Mouse (Mus musculus) neural tube, embryonic 11.5 days (tissue): ENCODE results near the gene Ccdc57. TPM values are rescaled to one million over a fixed set of nuclear protein-coding genes. Genes with fewer than 3 reads are reported as not detected.

Experiments used
- ATAC-seq: fragments of 200-750 bp; cut with Nextera tagmentation; 2 replicates; pipeline ENCODE4 v1.8.0; 2017; ENCODE audit warnings: moderate number of reproducible peaks, mild to moderate bottlenecking, moderate TSS enrichment, moderate library complexity; ENCODE audit not compliant: insufficient read depth, low FRiP score, low TSS enrichment
- DNase-seq: peaks from one replicate; pipeline ENCODE4 v3.0.0-alpha.2; 2015; ENCODE audit warnings: low spot score
- H3K27ac ChIP-seq: fragments of 300-500 bp; sonication (generic); 2 replicates; pipeline ENCODE4 v1.5.1; 2014; ENCODE audit warnings: low read depth, mild to moderate bottlenecking, low read length
- H3K27me3 ChIP-seq: fragments of 300-500 bp; sonication (generic); 2 replicates; pipeline ENCODE4 v1.6.1; 2014; ENCODE audit warnings: mild to moderate bottlenecking, low read length, mixed read lengths; ENCODE audit not compliant: control insufficient read depth, insufficient read depth
- H3K36me3 ChIP-seq: fragments of 300-500 bp; sonication (generic); 2 replicates; pipeline ENCODE4 v1.6.1; 2014; ENCODE audit warnings: mild to moderate bottlenecking, low read length, moderate library complexity, mixed read lengths; ENCODE audit not compliant: control insufficient read depth, insufficient read depth
- H3K4me1 ChIP-seq: fragments of 300-500 bp; sonication (generic); 2 replicates; pipeline ENCODE4 v1.6.1; 2014; ENCODE audit warnings: low read length, mixed read lengths; ENCODE audit not compliant: control insufficient read depth, insufficient read depth
- H3K4me2 ChIP-seq: fragments of 300-500 bp; sonication (generic); 2 replicates; pipeline ENCODE4 v1.6.1; 2014; ENCODE audit warnings: low read depth, mild to moderate bottlenecking, moderate library complexity
- H3K4me3 ChIP-seq: fragments of 300-500 bp; sonication (generic); 2 replicates; pipeline ENCODE4 v1.5.1; 2014; ENCODE audit warnings: low read depth, low read length
- H3K9ac ChIP-seq: fragments of 300-500 bp; sonication (generic); 2 replicates; pipeline ENCODE4 v1.6.1; 2014; ENCODE audit warnings: mild to moderate bottlenecking, low read length
- H3K9me3 ChIP-seq: fragments of 300-500 bp; sonication (generic); 2 replicates; pipeline ENCODE4 v1.6.1; 2016; ENCODE audit warnings: low read length; ENCODE audit not compliant: control insufficient read depth
- WGBS: fragments of 180-500 bp; shearing (Covaris S2); extraction: QIAGEN DNeasy Blood & Tissue Kit; methylation state at CpG from one replicate; pipeline ENCODE4 v1.1.7; 2014; 5-methylcytosine and 5-hydroxymethylcytosine counted together
- polyA plus RNA-seq: library from polyadenylated mRNA; unstranded; fragments of >200 nt; fragmentation: Nextera tagmentation; extraction: Ambion mirVana; gene quantifications from 2 replicates; pipeline ENCODE4 v1.2.1, GENCODE M21; 2014

Gene Ccdc57
- polyA plus RNA-seq, 1 experiment from 2014 or later, result 4.6 TPM

DNA sequence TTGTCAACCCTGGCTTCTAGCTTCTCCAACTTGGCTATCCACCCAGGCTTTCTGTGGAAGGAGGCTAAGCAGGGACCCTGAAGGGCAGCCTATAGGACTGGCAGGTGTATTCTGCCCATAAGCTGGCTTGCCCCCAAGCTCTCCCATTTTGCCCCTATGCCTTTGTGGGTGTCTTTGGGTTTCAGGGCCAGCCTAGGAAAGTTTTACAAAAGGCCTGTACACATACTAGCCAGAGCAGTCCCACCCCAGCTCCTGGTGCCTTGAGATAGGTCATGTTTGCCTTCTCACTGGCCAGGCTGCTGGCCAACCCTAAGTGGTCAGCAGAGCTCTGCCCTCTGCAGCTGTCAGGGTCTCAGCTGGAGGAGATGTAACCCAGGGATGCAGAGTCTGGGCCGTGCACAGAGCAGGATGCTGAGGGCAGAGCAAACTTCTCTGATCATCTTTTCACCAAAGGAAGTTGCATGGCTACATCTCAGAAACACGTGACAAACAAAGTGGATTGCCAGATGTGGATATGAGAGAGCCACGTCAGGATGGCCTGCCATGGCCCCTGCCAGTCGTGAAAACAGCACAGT is 107.3 kb downstream of the Ccdc57 start:
- Histone ChIP-seq H3K4me1 (peaks cover 28% of the 10 kb centered on the region), H3K4me2 (peak overlapping the region; percentile 95), H3K4me3 (peak overlapping the region; percentile 91), H3K36me3 (peaks cover 10% of the 10 kb centered on the region), H3K27me3 (no peaks in the 10 kb centered on the region), H3K9me3 (no peaks in the 10 kb centered on the region), H3K27ac (peak overlapping the region; percentile 98), H3K9ac (peak overlapping the region; percentile 92)
- ATAC-seq (no peak; the same call in 1 of the 2 replicates), DNase-seq (peak; percentile 32)
- WGBS, result 28% methylated on average over 4 of the region's 4 CpGs

DNA sequence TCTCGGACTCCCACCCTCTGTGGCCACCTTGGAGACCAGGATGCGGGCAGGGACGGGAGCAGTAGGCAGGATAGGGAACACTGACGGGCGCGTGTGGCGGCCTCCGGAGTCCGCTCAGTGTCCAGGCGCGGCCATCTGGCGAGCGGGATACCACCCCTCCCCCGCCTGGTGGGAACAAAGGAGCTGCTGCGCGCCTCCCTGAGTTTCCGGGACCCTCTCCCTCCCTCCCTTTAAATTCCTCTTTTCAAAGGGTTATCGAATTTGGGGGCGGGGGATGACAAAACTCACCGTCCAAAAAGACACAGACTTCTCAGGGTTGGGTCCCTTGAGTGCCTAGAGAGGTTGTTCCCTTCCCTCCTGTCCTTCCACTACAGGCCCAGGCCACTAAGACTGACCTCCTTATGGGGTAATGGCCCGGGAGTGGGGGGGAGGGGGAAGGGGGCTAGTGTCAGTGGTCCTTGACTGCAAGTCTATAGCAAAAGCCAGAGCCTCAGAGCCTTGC is 107.8 kb downstream of the Ccdc57 start:
- peak overlapping the region; percentile 91 for H3K4me3 ChIP-seq
- peak overlapping the region; percentile 95 for H3K4me2 ChIP-seq
- peaks cover 28% of the 10 kb centered on the region for H3K4me1 ChIP-seq
- H3K27me3 ChIP-seq, result no peaks in the 10 kb centered on the region
- no peak for DNase-seq
- no peaks in the 10 kb centered on the region for H3K9me3 ChIP-seq
- peak overlapping the region; percentile 92 for H3K9ac ChIP-seq
- peaks cover 14% of the 10 kb centered on the region for H3K36me3 ChIP-seq
- peak overlapping the region; percentile 98 for H3K27ac ChIP-seq
- 0% methylated on average over 21 of the region's 21 CpGs for WGBS
- peak; percentile 39 for ATAC-seq

DNA sequence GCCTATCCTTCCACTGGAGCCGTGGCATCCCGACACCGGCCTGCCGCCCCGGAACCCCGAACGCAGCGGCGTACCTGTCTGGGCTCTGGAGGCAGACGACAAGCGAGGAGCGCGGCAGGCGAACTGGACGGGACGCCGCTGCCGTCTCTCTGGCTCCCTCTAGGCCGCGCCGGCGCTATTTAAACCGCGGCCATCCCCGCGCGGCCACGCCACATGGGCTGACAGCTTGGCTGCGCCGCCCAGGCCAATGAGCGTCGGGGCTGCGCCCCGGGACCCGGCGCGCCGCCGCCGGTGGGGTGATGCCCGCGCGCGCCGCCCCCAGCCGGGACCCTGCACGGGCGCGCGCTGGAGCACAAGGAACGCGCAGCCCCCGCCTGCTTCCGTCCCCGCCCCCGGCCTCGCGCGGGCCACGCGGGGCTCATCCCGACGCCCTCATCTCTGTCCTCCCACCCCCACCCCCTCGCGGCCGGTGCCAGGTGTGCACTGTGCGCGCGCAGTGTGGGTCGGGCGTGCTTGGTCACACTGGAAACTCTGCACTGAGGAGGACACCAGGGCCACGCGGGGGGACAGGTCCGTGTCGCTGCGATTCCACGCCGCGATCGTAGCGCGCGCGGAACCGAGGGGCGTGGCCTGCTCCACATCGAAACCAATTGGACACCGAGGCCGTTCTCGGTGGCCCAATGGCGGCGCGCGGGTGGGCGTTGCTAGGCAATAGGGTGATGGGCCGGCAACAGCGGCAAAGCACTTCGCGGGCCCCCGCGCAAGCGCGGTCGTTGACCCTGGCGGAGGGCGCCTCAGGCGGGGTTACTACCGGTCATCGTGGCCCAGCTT is 108.5 kb downstream of the Ccdc57 start, which contains the start of gene Fasn:
Gene Fasn, minus strand, starts transcription at position 592 of the 831 bp plus-strand sequence.
- Histone ChIP-seq H3K9ac (peak within 1 kb of the TSS; percentile 92), H3K4me3 (peak within 1 kb of the TSS; percentile 91), H3K36me3 (peaks cover 19% of the 10 kb centered on the region), H3K4me2 (peak within 1 kb of the TSS; percentile 95), H3K27me3 (no peaks in the 10 kb centered on the region), H3K9me3 (no peaks in the 10 kb centered on the region), H3K27ac (peak within 1 kb of the TSS; percentile 98), H3K4me1 (peaks cover 28% of the 10 kb centered on the region)
- ATAC-seq (peak; percentile 87), DNase-seq (peak; percentile 98)
- under 1% methylated on average over 90 of the region's 109 CpGs for WGBS

DNA sequence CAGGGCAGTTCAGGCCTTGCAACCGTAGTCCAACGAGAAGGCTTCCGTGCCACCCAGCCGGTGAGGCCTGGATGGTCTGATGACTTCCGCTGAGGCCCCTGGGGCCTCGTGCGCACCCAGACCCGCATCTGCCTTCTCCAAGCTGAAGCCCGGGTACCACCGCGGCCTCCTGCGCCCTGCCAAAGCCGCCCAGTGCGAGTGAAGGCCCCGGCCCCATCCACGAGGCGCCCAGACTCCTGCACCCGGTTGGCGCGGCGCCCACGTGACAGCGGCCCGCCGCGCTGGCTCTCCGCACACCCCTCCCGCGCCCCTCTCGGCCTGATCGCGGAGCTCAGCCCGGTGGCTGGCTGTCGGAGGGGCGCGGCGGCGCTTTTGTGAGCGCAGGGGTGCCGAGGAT is 109.1 kb downstream of the Ccdc57 start:
- H3K4me3 ChIP-seq, result peak overlapping the region; percentile 91
- peak overlapping the region; percentile 92 for H3K9ac ChIP-seq
- peak overlapping the region; percentile 98 for H3K27ac ChIP-seq
- peaks cover 25% of the 10 kb centered on the region for H3K36me3 ChIP-seq
- H3K4me1 ChIP-seq, result peaks cover 28% of the 10 kb centered on the region
- peak; percentile 35 for ATAC-seq
- peak overlapping the region; percentile 95 for H3K4me2 ChIP-seq
- under 1% methylated on average over 40 of the region's 40 CpGs for WGBS
- no peak for DNase-seq
- no peaks in the 10 kb centered on the region for H3K27me3 ChIP-seq
- H3K9me3 ChIP-seq, result no peaks in the 10 kb centered on the region

DNA sequence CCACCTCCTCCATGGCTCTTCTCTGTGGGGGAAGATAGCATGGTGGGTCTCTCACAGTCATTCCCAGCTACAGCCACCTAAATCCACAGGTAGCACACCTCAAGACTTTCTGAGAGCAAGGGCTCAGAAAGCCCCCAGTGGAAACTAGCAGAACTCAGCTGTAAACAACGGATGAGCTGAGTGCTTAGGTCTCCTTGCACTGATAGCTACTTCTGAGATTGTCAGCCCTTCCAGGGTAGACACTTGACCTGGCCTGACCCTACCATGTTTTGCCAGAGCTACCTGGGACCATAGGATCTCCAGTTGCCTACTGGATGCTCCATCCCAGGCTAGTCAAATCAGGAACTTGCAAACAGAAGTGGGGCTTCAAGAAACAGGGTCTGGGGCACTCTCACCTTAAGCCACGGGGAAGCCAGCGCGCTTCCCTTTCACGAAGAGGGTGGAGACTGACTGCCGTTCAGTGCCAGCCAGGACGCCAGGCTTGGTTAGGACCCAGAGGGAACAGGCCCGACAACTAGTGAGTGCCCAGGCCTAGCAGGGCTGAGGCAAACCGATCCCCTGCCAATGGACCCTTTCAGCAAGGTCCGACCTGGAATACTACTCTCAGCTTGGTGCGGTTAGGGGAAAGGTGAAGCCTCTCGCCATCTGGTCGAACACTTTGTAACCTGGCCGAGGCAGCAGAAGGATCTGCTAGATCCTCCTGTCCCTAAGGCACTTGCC is 109.7 kb downstream of the Ccdc57 start:
- ATAC-seq (no peak), DNase-seq (peak; percentile 21)
- H3K27ac ChIP-seq, result peak overlapping the region; percentile 98
- WGBS, result 2% methylated on average over 14 of the region's 14 CpGs
- peaks cover 28% of the 10 kb centered on the region for H3K4me1 ChIP-seq
- H3K9me3 ChIP-seq, result no peaks in the 10 kb centered on the region
- peaks cover 30% of the 10 kb centered on the region for H3K36me3 ChIP-seq
- H3K4me2 ChIP-seq, result peak overlapping the region; percentile 95
- peak overlapping the region; percentile 91 for H3K4me3 ChIP-seq
- no peaks in the 10 kb centered on the region for H3K27me3 ChIP-seq
- peak overlapping the region; percentile 92 for H3K9ac ChIP-seq

DNA sequence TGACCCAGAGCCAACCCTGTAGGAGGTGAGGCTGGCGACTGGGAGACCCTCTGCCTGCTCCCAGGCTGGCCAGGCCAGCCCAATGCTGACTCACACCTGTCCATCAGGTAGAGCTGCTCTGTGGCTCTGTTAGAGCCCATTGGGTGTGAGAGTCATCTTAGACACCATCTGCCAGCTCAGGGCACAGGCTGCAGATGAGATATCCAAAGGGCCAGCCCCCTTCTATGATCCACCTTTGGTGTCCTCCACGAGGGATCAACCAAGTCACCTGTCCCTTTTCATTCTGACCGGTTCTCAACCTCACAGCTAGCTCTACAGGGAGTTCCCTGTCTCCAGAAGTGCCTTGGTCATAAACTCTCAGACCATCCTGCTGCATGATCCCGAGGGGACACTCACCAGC is 110.4 kb downstream of the Ccdc57 start:
- no peaks in the 10 kb centered on the region for H3K9me3 ChIP-seq
- no peak for ATAC-seq
- peaks cover 28% of the 10 kb centered on the region for H3K4me1 ChIP-seq
- peak overlapping the region; percentile 91 for H3K4me3 ChIP-seq
- peak overlapping the region; percentile 95 for H3K4me2 ChIP-seq
- peak overlapping the region; percentile 92 for H3K9ac ChIP-seq
- DNase-seq, result no peak
- H3K27me3 ChIP-seq, result no peaks in the 10 kb centered on the region
- peaks cover 37% of the 10 kb centered on the region for H3K36me3 ChIP-seq
- no peak overlapping the region for H3K27ac ChIP-seq
- 62% methylated on average over 4 of the region's 4 CpGs for WGBS

DNA sequence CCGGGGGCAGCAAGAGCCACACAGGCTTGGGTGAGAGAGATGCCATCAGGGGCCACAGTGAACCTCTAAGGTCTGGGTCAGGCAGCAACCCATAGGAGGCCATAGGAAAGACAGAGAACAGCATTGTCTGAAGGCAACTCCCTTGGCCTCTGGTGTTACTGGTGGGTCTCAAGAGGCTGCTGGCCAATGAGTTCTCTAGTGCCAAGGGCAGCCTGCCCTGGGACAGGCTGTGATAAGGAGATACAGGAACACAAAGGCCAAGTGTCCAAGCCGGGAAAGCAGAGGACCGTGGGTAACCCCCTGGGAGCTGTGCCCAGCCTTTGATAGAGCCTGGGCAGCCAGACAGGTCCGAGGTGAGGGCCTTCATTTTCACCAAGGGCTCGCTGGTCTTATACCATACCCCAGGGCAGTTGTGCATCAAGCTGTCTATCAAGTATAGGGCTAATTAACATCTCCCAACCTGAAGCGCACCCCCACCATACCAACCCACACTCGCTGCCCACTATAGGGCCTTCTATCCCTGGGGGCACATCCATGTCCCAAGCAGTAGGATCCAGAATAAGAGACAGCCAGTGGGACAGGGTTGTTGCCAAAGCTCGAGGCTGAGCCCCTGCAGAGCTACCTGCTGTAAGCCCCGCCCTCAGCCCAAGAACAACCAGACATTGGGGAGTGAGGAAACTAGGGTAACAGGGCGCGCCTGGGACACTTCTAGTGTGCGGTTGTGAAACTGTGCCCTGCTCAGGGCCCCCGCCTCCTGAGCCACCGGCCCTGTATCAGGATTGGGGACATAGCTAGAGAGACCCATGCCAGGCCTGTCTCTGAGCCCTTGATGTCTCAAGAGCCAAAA is 111.4 kb downstream of the Ccdc57 start:
- no peaks in the 10 kb centered on the region for H3K27me3 ChIP-seq
- no peak overlapping the region for H3K27ac ChIP-seq
- ATAC-seq (no peak), DNase-seq (no peak)
- H3K9me3 ChIP-seq, result no peaks in the 10 kb centered on the region
- WGBS, result 85% methylated on average over 14 of the region's 14 CpGs
- H3K4me2 ChIP-seq, result peak overlapping the region; percentile 95
- H3K9ac ChIP-seq, result no peak overlapping the region
- peaks cover 47% of the 10 kb centered on the region for H3K36me3 ChIP-seq
- H3K4me1 ChIP-seq, result peaks cover 28% of the 10 kb centered on the region
- peak overlapping the region; percentile 91 for H3K4me3 ChIP-seq

DNA sequence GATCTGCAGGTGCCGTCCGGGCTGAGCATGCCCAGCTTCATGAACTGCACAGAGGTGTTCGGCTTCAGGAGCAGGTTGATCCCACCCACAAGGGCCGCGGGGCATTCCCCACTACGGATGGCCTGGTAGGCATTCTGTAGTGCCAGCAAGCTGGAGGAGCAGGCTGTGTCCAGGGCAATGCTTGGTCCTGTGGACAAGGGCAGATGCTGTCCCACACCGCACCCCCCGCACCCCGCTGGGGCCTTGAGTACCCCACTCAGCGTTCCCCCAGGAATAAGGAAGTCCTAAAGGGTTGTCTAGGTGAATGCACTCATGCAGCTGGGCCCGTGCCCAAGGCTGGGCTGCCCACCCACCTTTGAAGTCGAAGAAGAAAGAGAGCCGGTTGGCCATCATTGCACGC is 112.1 kb downstream of the Ccdc57 start:
- peaks cover 24% of the 10 kb centered on the region for H3K4me1 ChIP-seq
- no peak overlapping the region for H3K27ac ChIP-seq
- no peak for DNase-seq
- peaks cover 55% of the 10 kb centered on the region for H3K36me3 ChIP-seq
- WGBS, result 92% methylated on average over 14 of the region's 14 CpGs
- no peak for ATAC-seq
- H3K4me3 ChIP-seq, result no peak overlapping the region
- no peak overlapping the region for H3K4me2 ChIP-seq
- no peak overlapping the region; the same call in 1 of the 2 replicates for H3K9ac ChIP-seq
- H3K27me3 ChIP-seq, result no peaks in the 10 kb centered on the region
- H3K9me3 ChIP-seq, result no peaks in the 10 kb centered on the region
